Mouse (Mus musculus) lung, embryonic 16.5 days (tissue): ENCODE results near the gene Slc45a3. TPM values are rescaled to one million over a fixed set of nuclear protein-coding genes. Genes with fewer than 3 reads are reported as not detected.

Source experiments
- ATAC-seq: fragments of 200-750 bp; cut with Nextera tagmentation; 2 replicates; pipeline ENCODE4 v1.8.0; 2017; ENCODE audit warnings: low read depth, mild to moderate bottlenecking, moderate library complexity
- H3K27ac ChIP-seq: fragments of 300-500 bp; sonication (generic); 2 replicates; pipeline ENCODE4 v1.5.1; 2014; ENCODE audit warnings: mild to moderate bottlenecking, control low read depth, low read length
- H3K27me3 ChIP-seq: fragments of 300-500 bp; sonication (generic); 2 replicates; pipeline ENCODE4 v1.6.1; 2014; ENCODE audit warnings: low read depth, low read length, mixed read lengths; ENCODE audit not compliant: control insufficient read depth, insufficient read depth
- H3K36me3 ChIP-seq: fragments of 300-500 bp; sonication (generic); 2 replicates; pipeline ENCODE4 v1.6.1; 2014; ENCODE audit warnings: low read length; ENCODE audit not compliant: control insufficient read depth, insufficient read depth
- H3K4me1 ChIP-seq: fragments of 300-500 bp; sonication (generic); replicated peaks from 2 replicates; pipeline ENCODE4 v1.6.1; 2014; ENCODE audit warnings: low read length, mixed read lengths; ENCODE audit not compliant: control insufficient read depth, insufficient read depth
- H3K4me2 ChIP-seq: fragments of 300-500 bp; sonication (generic); 2 replicates; pipeline ENCODE4 v1.6.1; 2014; ENCODE audit warnings: low read depth, low read length, control low read depth
- H3K4me3 ChIP-seq: fragments of 300-500 bp; sonication (generic); 2 replicates; pipeline ENCODE4 v1.5.1; 2014; ENCODE audit warnings: mild to moderate bottlenecking, low read length, control low read depth
- H3K9ac ChIP-seq: fragments of 300-500 bp; sonication (generic); 2 replicates; pipeline ENCODE4 v1.6.1; 2014; ENCODE audit warnings: low read length, control low read depth
- H3K9me3 ChIP-seq: fragments of 300-500 bp; sonication (generic); 2 replicates; pipeline ENCODE4 v1.6.1; 2016; ENCODE audit warnings: low read length; ENCODE audit not compliant: control insufficient read depth
- WGBS: fragments of 180-500 bp; shearing (Covaris S2); extraction: QIAGEN DNeasy Blood & Tissue Kit; methylation state at CpG from one replicate; pipeline ENCODE4 v1.1.7; 2014; 5-methylcytosine and 5-hydroxymethylcytosine counted together
- polyA plus RNA-seq: library from polyadenylated mRNA; unstranded; fragments of >200 nt; fragmentation: Nextera tagmentation; extraction: Ambion mirVana; gene quantifications from 2 replicates; pipeline ENCODE4 v1.2.1, GENCODE M21; 2015

Gene Slc45a3
- polyA plus RNA-seq, 1 experiment from 2014 or later, result 4.2 TPM

GRCm38 (mm10) chr1:131970661-131971520 lies 8.1 kb downstream of the Slc45a3 start:
- no peaks in the 10 kb centered on the region; the same call in 1 of the 2 replicates for H3K27me3 ChIP-seq
- no peak overlapping the region for H3K4me3 ChIP-seq
- H3K27ac ChIP-seq, result peak overlapping the region; percentile 27; the same call in 1 of the 2 replicates
- no peak overlapping the region; the same call in 1 of the 2 replicates for H3K4me2 ChIP-seq
- peak; percentile 49 for ATAC-seq
- WGBS, result 16% methylated on average over 16 of the region's 16 CpGs
- no peaks in the 10 kb centered on the region for H3K9me3 ChIP-seq
- no peaks in the 10 kb centered on the region for H3K36me3 ChIP-seq
- peak overlapping the region; percentile 32; the same call in 1 of the 2 replicates for H3K9ac ChIP-seq
- peaks cover 23% of the 10 kb centered on the region for H3K4me1 ChIP-seq

GRCm38 (mm10) chr1:131971771-131972497 lies 9.2 kb downstream of the Slc45a3 start:
- WGBS, result 35% methylated on average over 15 of the region's 15 CpGs
- H3K9me3 ChIP-seq, result no peaks in the 10 kb centered on the region
- peaks cover 23% of the 10 kb centered on the region for H3K4me1 ChIP-seq
- H3K4me2 ChIP-seq, result no peak overlapping the region
- H3K27me3 ChIP-seq, result no peaks in the 10 kb centered on the region
- no peak overlapping the region for H3K27ac ChIP-seq
- no peaks in the 10 kb centered on the region for H3K36me3 ChIP-seq
- no peak overlapping the region for H3K9ac ChIP-seq
- H3K4me3 ChIP-seq, result no peak overlapping the region
- ATAC-seq, result 0 out of 2 replicates have a peak, but pooled peaks have one; percentile 20

- ATAC-seq, result no peak
- Histone ChIP-seq H3K36me3 (no peaks in the 10 kb centered on the region), H3K27ac (no peak overlapping the region), H3K9ac (no peak overlapping the region), H3K27me3 (no peaks in the 10 kb centered on the region), H3K4me2 (no peak overlapping the region), H3K9me3 (no peaks in the 10 kb centered on the region), H3K4me1 (peaks cover 23% of the 10 kb centered on the region), H3K4me3 (no peak overlapping the region)
- WGBS, result 44% methylated on average over 13 of the region's 13 CpGs
Observed at GRCm38 (mm10) chr1:131972498-131973334, 9.9 kb downstream of the Slc45a3 start.

GRCm38 (mm10) chr1:131973991-131974390 lies 11.2 kb downstream of the Slc45a3 start:
- Histone ChIP-seq H3K4me3 (no peak overlapping the region), H3K4me2 (no peak overlapping the region), H3K9me3 (no peaks in the 10 kb centered on the region), H3K9ac (no peak overlapping the region), H3K27ac (no peak overlapping the region), H3K36me3 (no peaks in the 10 kb centered on the region), H3K4me1 (peaks cover 23% of the 10 kb centered on the region), H3K27me3 (no peaks in the 10 kb centered on the region)
- ATAC-seq, result no peak
- 50% methylated on average over 6 of the region's 6 CpGs for WGBS

- no peak for ATAC-seq
Observed at GRCm38 (mm10) chr1:131976886-131977285, 14.1 kb downstream of the Slc45a3 start.

GRCm38 (mm10) chr1:131980471-131980870 lies 17.7 kb downstream of the Slc45a3 start:
- H3K9ac ChIP-seq, result no peak overlapping the region
- no peaks in the 10 kb centered on the region for H3K36me3 ChIP-seq
- no peaks in the 10 kb centered on the region for H3K27me3 ChIP-seq
- ATAC-seq, result no peak
- no peak overlapping the region for H3K4me2 ChIP-seq
- H3K4me3 ChIP-seq, result no peak overlapping the region
- no peaks in the 10 kb centered on the region for H3K9me3 ChIP-seq
- H3K4me1 ChIP-seq, result no peaks in the 10 kb centered on the region
- H3K27ac ChIP-seq, result no peak overlapping the region
- 39% methylated on average over 2 of the region's 2 CpGs for WGBS

More at GRCm38 (mm10) chr1:131976886-131977285, 14.1 kb downstream of the Slc45a3 start:
- Histone ChIP-seq H3K27ac (no peak overlapping the region), H3K36me3 (no peaks in the 10 kb centered on the region), H3K4me3 (no peak overlapping the region), H3K9me3 (no peaks in the 10 kb centered on the region), H3K4me2 (no peak overlapping the region), H3K27me3 (no peaks in the 10 kb centered on the region), H3K4me1 (peaks cover 8% of the 10 kb centered on the region; the same call in 1 of the 2 replicates), H3K9ac (no peak overlapping the region)
- 81% methylated on average over 5 of the region's 5 CpGs for WGBS

- no peaks in the 10 kb centered on the region for H3K36me3 ChIP-seq
- H3K4me2 ChIP-seq, result no peak overlapping the region
- no peaks in the 10 kb centered on the region for H3K9me3 ChIP-seq
- no peaks in the 10 kb centered on the region for H3K4me1 ChIP-seq
- ATAC-seq, result peak; percentile 70
- H3K4me3 ChIP-seq, result no peak overlapping the region
- no peak overlapping the region for H3K27ac ChIP-seq
- WGBS, result 47% methylated on average over 12 of the region's 12 CpGs
- H3K27me3 ChIP-seq, result no peaks in the 10 kb centered on the region
- H3K9ac ChIP-seq, result no peak overlapping the region
Observed at GRCm38 (mm10) chr1:131981378-131982013, 18.7 kb downstream of the Slc45a3 start.

- 7% methylated on average over 5 of the region's 5 CpGs for WGBS
- Histone ChIP-seq H3K36me3 (no peaks in the 10 kb centered on the region), H3K9ac (no peak overlapping the region), H3K27ac (no peak overlapping the region), H3K9me3 (no peaks in the 10 kb centered on the region), H3K4me1 (no peaks in the 10 kb centered on the region), H3K4me3 (no peak overlapping the region), H3K4me2 (no peak overlapping the region), H3K27me3 (no peaks in the 10 kb centered on the region)
- no peak for ATAC-seq
Observed at GRCm38 (mm10) chr1:131982907-131983306, 20.1 kb downstream of the Slc45a3 start.
